Mouse (Mus musculus): ENCODE measurements around the gene B2m. TPM values are rescaled to one million over a fixed set of nuclear protein-coding genes. Genes with fewer than 3 reads are reported as not detected.

The B2m gene
- total and polyA plus RNA-seq, 2 experiments from 2014 or later, result 166 to 282 TPM

- WGBS, result 54% methylated on average over 8 of the region's 8 CpGs
- Histone ChIP-seq H3K4me2 (ENCODE audit: low read depth, low read length) (no peak overlapping the region), H3K27ac (ENCODE audit: low read depth) (no peak overlapping the region), H3K36me3 (replicated peaks; ENCODE audit: control insufficient read depth, insufficient read depth, low read length) (no peaks in the 10 kb centered on the region), H3K4me3 (ENCODE audit: low read depth, low read length) (no peak overlapping the region), H3K9me3 (replicated peaks; ENCODE audit: control insufficient read depth, low read length) (no peaks in the 10 kb centered on the region), H3K4me1 (ENCODE audit: control insufficient read depth, insufficient read depth) (no peaks in the 10 kb centered on the region), H3K27me3 (ENCODE audit: control insufficient read depth, insufficient read depth, low read length) (no peaks in the 10 kb centered on the region), H3K9ac (replicated peaks; ENCODE audit: low read depth, low read length) (no peak overlapping the region)
- DNase-seq (ENCODE audit: low spot score) (no peak), ATAC-seq (ENCODE audit: insufficient read depth, low read depth) (no peak)
- no peak for TF ChIP-seq EP300 (IDR thresholded peaks at IDR 0.05; ENCODE audit: low read depth)
Measured at GRCm38 (mm10) chr2:122180051-122180822, 32.8 kb downstream of the B2m start.

- no peaks in the 10 kb centered on the region for H3K9me3 ChIP-seq (replicated peaks; ENCODE audit: control insufficient read depth, low read length)
- TF ChIP-seq EP300 (IDR thresholded peaks at IDR 0.05; ENCODE audit: low read depth), result no peak
- TF ChIP-seq CTCF (IDR thresholded peaks at IDR 0.05; ENCODE audit: low read depth), result no peak
- H3K4me2 ChIP-seq (ENCODE audit: low read depth, low read length), result no peak overlapping the region
- H3K4me3 ChIP-seq (ENCODE audit: low read depth, low read length), result no peak overlapping the region
- DNase-seq (ENCODE audit: low spot score), result no peak
- 82% methylated on average over 4 of the region's 4 CpGs for WGBS
- no peak overlapping the region for H3K9ac ChIP-seq (replicated peaks; ENCODE audit: low read depth, low read length)
- H3K27ac ChIP-seq (ENCODE audit: low read depth), result no peak overlapping the region
- H3K36me3 ChIP-seq (replicated peaks; ENCODE audit: control insufficient read depth, insufficient read depth, low read length), result no peaks in the 10 kb centered on the region
- no peaks in the 10 kb centered on the region for H3K4me1 ChIP-seq (ENCODE audit: control insufficient read depth, insufficient read depth)
- no peaks in the 10 kb centered on the region for H3K27me3 ChIP-seq (ENCODE audit: control insufficient read depth, insufficient read depth, low read length)
- ATAC-seq (ENCODE audit: insufficient read depth, low read depth), result no peak
Measured at GRCm38 (mm10) chr2:122185086-122185485, 37.6 kb downstream of the B2m start.

GRCm38 (mm10) chr2:122186106-122186505, 38.6 kb downstream of the B2m start, which contains the start of the genes Patl2 and Terb2:
Gene Patl2, minus strand, starts transcription at chr2:122186189.
Gene Terb2, plus strand, starts transcription at chr2:122186272.
- Histone ChIP-seq H3K27me3 (ENCODE audit: control insufficient read depth, insufficient read depth, low read length) (no peaks in the 10 kb centered on the region), H3K4me3 (ENCODE audit: low read depth, low read length) (no peak within 1 kb of the TSS), H3K36me3 (replicated peaks; ENCODE audit: control insufficient read depth, insufficient read depth, low read length) (no peaks in the 10 kb centered on the region), H3K9ac (replicated peaks; ENCODE audit: low read depth, low read length) (no peak within 1 kb of the TSS), H3K27ac (ENCODE audit: low read depth) (no peak within 1 kb of the TSS), H3K9me3 (replicated peaks; ENCODE audit: control insufficient read depth, low read length) (no peaks in the 10 kb centered on the region), H3K4me2 (ENCODE audit: low read depth, low read length) (no peak within 1 kb of the TSS), H3K4me1 (ENCODE audit: control insufficient read depth, insufficient read depth) (no peaks in the 10 kb centered on the region)
- WGBS, result 75% methylated on average over 17 of the region's 17 CpGs
- DNase-seq (ENCODE audit: low spot score) (no peak), ATAC-seq (ENCODE audit: insufficient read depth, low read depth) (no peak)
- TF ChIP-seq CTCF (IDR thresholded peaks at IDR 0.05; ENCODE audit: low read depth) (no peak), EP300 (IDR thresholded peaks at IDR 0.05; ENCODE audit: low read depth) (no peak)

- no peak for DNase-seq (ENCODE audit: low spot score)
- TF ChIP-seq CTCF (IDR thresholded peaks at IDR 0.05; ENCODE audit: low read depth) (no peak), EP300 (IDR thresholded peaks at IDR 0.05; ENCODE audit: low read depth) (no peak)
Measured at GRCm38 (mm10) chr2:122186751-122187150, 39.3 kb downstream of the B2m start.

GRCm38 (mm10) chr2:122191849-122192248, 44.4 kb downstream of the B2m start:
- Histone ChIP-seq H3K4me3 (ENCODE audit: low read depth, low read length) (no peak overlapping the region), H3K36me3 (replicated peaks; ENCODE audit: control insufficient read depth, insufficient read depth, low read length) (no peaks in the 10 kb centered on the region), H3K4me2 (ENCODE audit: low read depth, low read length) (no peak overlapping the region), H3K4me1 (ENCODE audit: control insufficient read depth, insufficient read depth) (no peaks in the 10 kb centered on the region), H3K27me3 (ENCODE audit: control insufficient read depth, insufficient read depth, low read length) (no peaks in the 10 kb centered on the region), H3K27ac (ENCODE audit: low read depth) (no peak overlapping the region), H3K9ac (replicated peaks; ENCODE audit: low read depth, low read length) (no peak overlapping the region), H3K9me3 (replicated peaks; ENCODE audit: control insufficient read depth, low read length) (no peaks in the 10 kb centered on the region)
- WGBS, result 63% methylated on average over 3 of the region's 3 CpGs
- ATAC-seq (ENCODE audit: insufficient read depth, low read depth) (no peak), DNase-seq (ENCODE audit: low spot score) (no peak)
- TF ChIP-seq EP300 (IDR thresholded peaks at IDR 0.05; ENCODE audit: low read depth) (no peak), CTCF (IDR thresholded peaks at IDR 0.05; ENCODE audit: low read depth) (no peak)

More at GRCm38 (mm10) chr2:122186751-122187150, 39.3 kb downstream of the B2m start:
- Histone ChIP-seq H3K4me3 (ENCODE audit: low read depth, low read length) (no peak overlapping the region), H3K36me3 (replicated peaks; ENCODE audit: control insufficient read depth, insufficient read depth, low read length) (no peaks in the 10 kb centered on the region), H3K4me1 (ENCODE audit: control insufficient read depth, insufficient read depth) (no peaks in the 10 kb centered on the region), H3K27ac (ENCODE audit: low read depth) (no peak overlapping the region), H3K4me2 (ENCODE audit: low read depth, low read length) (no peak overlapping the region), H3K27me3 (ENCODE audit: control insufficient read depth, insufficient read depth, low read length) (no peaks in the 10 kb centered on the region), H3K9ac (replicated peaks; ENCODE audit: low read depth, low read length) (no peak overlapping the region), H3K9me3 (replicated peaks; ENCODE audit: control insufficient read depth, low read length) (no peaks in the 10 kb centered on the region)
- no peak for ATAC-seq (ENCODE audit: insufficient read depth, low read depth)
- WGBS, result 88% methylated on average over 3 of the region's 3 CpGs
